Mouse (Mus musculus): ENCODE data around the gene Pex11g.

DNA sequence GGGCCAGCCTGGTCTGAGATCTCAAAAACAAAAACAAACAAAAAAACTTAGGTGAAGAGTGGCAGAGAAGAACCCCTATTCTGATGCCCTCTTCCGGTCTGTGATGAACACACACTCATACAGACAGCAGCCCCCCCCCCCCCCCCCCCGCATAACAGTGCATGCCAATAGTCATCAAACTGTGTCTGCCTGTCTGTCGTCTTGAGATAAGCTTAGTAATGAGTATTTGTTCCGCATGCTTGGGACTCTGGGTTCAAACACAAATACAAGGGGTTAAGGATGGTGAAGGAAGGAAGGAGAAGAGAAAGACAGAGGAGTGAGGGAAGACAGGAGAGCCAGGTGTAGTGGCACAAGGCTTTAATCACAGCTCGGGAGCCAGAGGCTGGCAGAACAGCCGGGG, 31.0 kb downstream of the Pex11g start:
- TF ChIP-seq CTCF (IDR thresholded peaks at IDR 0.05; ENCODE audit: low read depth, low read length) (no peak), POLR2A (IDR thresholded peaks at IDR 0.05; ENCODE audit: extremely low read depth, insufficient read depth, low read length) (no peak)
